Mouse (Mus musculus) intestine, postnatal 0 days (tissue): ENCODE measurements around the gene Myo1d. TPM values are rescaled to one million over a fixed set of nuclear protein-coding genes. Genes with fewer than 3 reads are reported as not detected.

Experiments
- ATAC-seq: fragments of 200-750 bp; cut with Nextera tagmentation; 2 replicates; pipeline ENCODE4 v1.8.0; 2017; ENCODE audit warnings: mild to moderate bottlenecking, moderate TSS enrichment, moderate library complexity
- H3K27ac ChIP-seq: fragments of 300-500 bp; sonication (generic); 2 replicates; pipeline ENCODE4 v1.5.1; 2014; ENCODE audit warnings: mild to moderate bottlenecking, low read depth, low read length, moderate library complexity
- H3K27me3 ChIP-seq: fragments of 300-500 bp; sonication (generic); replicated peaks from 2 replicates; pipeline ENCODE4 v1.6.1; 2014; ENCODE audit warnings: low read length, mixed read lengths; ENCODE audit not compliant: control insufficient read depth, insufficient read depth
- H3K36me3 ChIP-seq: fragments of 300-500 bp; sonication (generic); 2 replicates; pipeline ENCODE4 v1.6.1; 2014; ENCODE audit warnings: mild to moderate bottlenecking, moderate library complexity; ENCODE audit not compliant: control insufficient read depth, insufficient read depth
- H3K4me1 ChIP-seq: fragments of 300-500 bp; sonication (generic); replicated peaks from 2 replicates; pipeline ENCODE4 v1.6.1; 2014; ENCODE audit warnings: antibody characterized with exemption, low read length, mixed read lengths; ENCODE audit not compliant: control insufficient read depth, insufficient read depth
- H3K4me2 ChIP-seq: fragments of 300-500 bp; sonication (generic); replicated peaks from 2 replicates; pipeline ENCODE4 v1.6.1; 2014; ENCODE audit warnings: low read depth, mild to moderate bottlenecking, moderate library complexity
- H3K4me3 ChIP-seq: fragments of 300-500 bp; sonication (generic); 2 replicates; pipeline ENCODE4 v1.5.1; 2014; ENCODE audit warnings: low read depth, low read length
- H3K9ac ChIP-seq: fragments of 300-500 bp; sonication (generic); 2 replicates; pipeline ENCODE4 v1.6.1; 2014; ENCODE audit warnings: mild to moderate bottlenecking, low read depth, low read length
- H3K9me3 ChIP-seq: fragments of 300-500 bp; sonication (generic); 2 replicates; pipeline ENCODE4 v1.6.1; 2016; ENCODE audit warnings: mixed run types; ENCODE audit not compliant: control insufficient read depth
- CTCF ChIP-seq: sonication (generic); IDR thresholded peaks from 2 replicates; pipeline ENCODE4 v1.5.1; 2016; ENCODE audit warnings: low read depth, mild to moderate bottlenecking, control low read depth, antibody characterized with exemption, moderate library complexity
- WGBS: fragments of 180-500 bp; shearing (Covaris S2); extraction: QIAGEN DNeasy Blood & Tissue Kit; methylation state at CpG from one replicate; pipeline ENCODE4 v1.1.7; 2014; 5-methylcytosine and 5-hydroxymethylcytosine counted together
- polyA plus RNA-seq: library from polyadenylated mRNA; unstranded; fragments of >200 nt; fragmentation: Nextera tagmentation; extraction: Ambion mirVana; gene quantifications from 2 replicates; pipeline ENCODE4 v1.2.1, GENCODE M21; 2015

Myo1d gene
- polyA plus RNA-seq, 1 experiment from 2014 or later, result 57.2 TPM

GRCm38 (mm10) chr11:80521148-80521547 is 258.7 kb downstream of the Myo1d start:
- no peak for ATAC-seq
- no peaks in the 10 kb centered on the region for H3K9me3 ChIP-seq
- no peak overlapping the region for H3K27ac ChIP-seq
- no peak overlapping the region for H3K4me2 ChIP-seq
- WGBS, result 79% methylated on average over 2 of the region's 2 CpGs
- H3K4me3 ChIP-seq, result no peak overlapping the region
- no peak overlapping the region for H3K9ac ChIP-seq
- H3K36me3 ChIP-seq, result no peaks in the 10 kb centered on the region; the same call in 1 of the 2 replicates
- no peaks in the 10 kb centered on the region for H3K4me1 ChIP-seq
- no peaks in the 10 kb centered on the region for H3K27me3 ChIP-seq
- TF ChIP-seq CTCF, result no peak

DNA sequence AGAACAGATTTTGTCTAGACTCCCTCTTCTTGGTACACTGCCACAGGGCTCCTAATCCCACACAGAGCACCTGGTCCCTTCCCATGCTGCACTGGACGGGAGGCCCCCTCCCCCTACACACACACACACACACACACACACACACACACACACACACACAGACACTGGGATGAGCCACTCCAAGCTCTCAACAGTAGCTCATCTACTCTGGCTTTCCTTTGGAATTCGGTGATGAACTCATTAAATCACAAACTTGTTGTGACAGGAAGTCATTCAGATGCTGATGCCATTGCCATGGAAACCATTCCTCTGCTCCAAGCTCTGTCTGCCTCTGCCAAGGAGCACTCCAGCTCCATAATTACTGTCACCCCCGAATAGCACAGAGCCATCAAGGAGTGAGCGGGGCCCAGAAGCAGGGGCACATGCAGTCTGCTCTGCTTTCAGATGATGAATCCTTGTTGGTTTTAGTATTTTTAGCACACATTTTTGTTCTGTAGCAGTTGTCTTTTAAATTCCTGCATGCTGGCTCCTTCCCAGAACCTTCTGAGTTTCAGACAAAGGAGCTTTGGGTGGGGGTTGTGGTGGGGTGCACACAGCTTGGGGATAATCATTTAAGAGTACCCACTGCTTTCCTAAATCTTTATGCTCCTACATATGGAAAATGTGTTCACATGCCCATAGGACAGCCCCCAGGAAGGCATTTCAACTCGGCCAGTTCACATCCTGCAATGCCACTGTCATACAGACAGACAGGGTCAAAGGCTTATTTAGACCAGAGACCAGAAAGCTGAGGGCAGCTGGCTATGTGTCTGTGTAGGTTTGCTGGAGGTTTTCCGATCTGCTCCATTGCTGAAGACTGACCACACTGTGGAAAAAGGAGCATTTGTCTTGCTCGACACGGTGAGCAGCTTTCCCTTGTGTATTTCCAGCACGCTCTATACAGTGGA is 261.1 kb downstream of the Myo1d start:
- Histone ChIP-seq H3K4me1 (no peaks in the 10 kb centered on the region), H3K4me3 (no peak overlapping the region), H3K27me3 (no peaks in the 10 kb centered on the region), H3K9ac (no peak overlapping the region), H3K4me2 (no peak overlapping the region), H3K27ac (no peak overlapping the region), H3K36me3 (no peaks in the 10 kb centered on the region; the same call in 1 of the 2 replicates), H3K9me3 (no peaks in the 10 kb centered on the region)
- ATAC-seq, result no peak
- no peak for TF ChIP-seq CTCF
- 58% methylated on average over 9 of the region's 9 CpGs for WGBS

DNA sequence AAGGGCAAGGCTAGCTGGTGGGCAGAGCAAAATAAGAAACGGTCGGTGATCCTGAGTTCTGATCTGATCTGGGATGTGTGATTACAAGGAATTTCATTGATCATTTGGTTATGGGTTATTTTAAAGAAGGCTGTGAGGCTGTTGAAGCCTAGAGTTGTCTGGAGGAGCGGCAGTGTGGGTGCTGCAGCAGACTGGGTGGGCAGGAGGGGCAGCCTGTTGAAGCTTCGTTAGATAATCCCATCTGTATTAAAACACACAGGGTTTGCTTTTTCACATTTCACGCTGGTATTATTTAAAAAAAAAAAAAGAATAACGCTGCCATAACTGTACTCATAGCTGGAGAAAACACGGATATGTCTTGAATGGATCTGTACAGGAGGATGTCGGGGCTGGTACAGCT is 263.9 kb downstream of the Myo1d start:
- Histone ChIP-seq H3K4me1 (no peaks in the 10 kb centered on the region), H3K9ac (no peak overlapping the region), H3K9me3 (no peaks in the 10 kb centered on the region), H3K4me2 (no peak overlapping the region), H3K27me3 (no peaks in the 10 kb centered on the region), H3K36me3 (peaks cover 8% of the 10 kb centered on the region), H3K4me3 (no peak overlapping the region), H3K27ac (no peak overlapping the region)
- 81% methylated on average over 8 of the region's 8 CpGs for WGBS
- no peak for TF ChIP-seq CTCF
- ATAC-seq, result no peak

GRCm38 (mm10) chr11:80515346-80515745 is 264.5 kb downstream of the Myo1d start:
- H3K27me3 ChIP-seq, result no peaks in the 10 kb centered on the region
- no peak overlapping the region for H3K4me3 ChIP-seq
- peaks cover 8% of the 10 kb centered on the region for H3K36me3 ChIP-seq
- H3K27ac ChIP-seq, result no peak overlapping the region
- no peak overlapping the region for H3K9ac ChIP-seq
- H3K9me3 ChIP-seq, result no peaks in the 10 kb centered on the region
- H3K4me1 ChIP-seq, result no peaks in the 10 kb centered on the region
- H3K4me2 ChIP-seq, result no peak overlapping the region
- no peak for ATAC-seq
- 70% methylated on average over 1 of the region's 1 CpGs for WGBS
- no peak for TF ChIP-seq CTCF

DNA sequence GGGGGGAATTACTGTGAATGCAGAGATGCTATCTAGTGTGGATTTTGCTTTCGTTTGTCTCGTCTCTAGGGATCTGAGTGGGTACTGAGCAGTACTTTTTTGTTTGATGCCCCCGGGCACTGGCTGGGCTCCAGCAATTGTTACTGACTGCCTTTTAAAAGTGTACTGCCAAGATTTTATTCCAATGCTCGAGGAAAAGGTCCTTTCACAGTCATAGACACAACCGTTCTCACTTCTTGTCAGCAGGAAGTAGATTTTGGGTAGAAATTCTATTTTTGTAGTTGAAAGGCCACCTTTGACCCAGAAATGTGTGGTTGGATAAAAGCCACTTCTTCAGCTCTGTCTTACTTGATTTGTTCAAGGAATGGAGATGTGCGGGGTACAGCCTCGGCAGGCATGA is 266.0 kb downstream of the Myo1d start:
- Histone ChIP-seq H3K36me3 (peaks cover 8% of the 10 kb centered on the region; the same call in 1 of the 2 replicates), H3K9me3 (no peaks in the 10 kb centered on the region), H3K27ac (no peak overlapping the region), H3K4me1 (no peaks in the 10 kb centered on the region), H3K9ac (no peak overlapping the region), H3K4me2 (no peak overlapping the region), H3K27me3 (no peaks in the 10 kb centered on the region), H3K4me3 (no peak overlapping the region)
- no peak for TF ChIP-seq CTCF
- no peak for ATAC-seq
- 76% methylated on average over 7 of the region's 7 CpGs for WGBS

- Histone ChIP-seq H3K36me3 (peaks cover 8% of the 10 kb centered on the region; the same call in 1 of the 2 replicates), H3K4me2 (no peak overlapping the region), H3K4me1 (no peaks in the 10 kb centered on the region), H3K9me3 (no peaks in the 10 kb centered on the region), H3K4me3 (no peak overlapping the region), H3K27me3 (no peaks in the 10 kb centered on the region), H3K9ac (no peak overlapping the region), H3K27ac (no peak overlapping the region)
- ATAC-seq, result no peak
- no peak for TF ChIP-seq CTCF
- 80% methylated on average over 19 of the region's 19 CpGs for WGBS
These were observed 267.3 kb downstream of the Myo1d start for GRCm38 (mm10) chr11:80512313-80513056.
